Mouse (Mus musculus): ENCODE data around the gene Stim1. TPM values are rescaled to one million over a fixed set of nuclear protein-coding genes. Genes with fewer than 3 reads are reported as not detected.
A peak's percentile ranks its signal among the peaks of the same experiment; 100 is the strongest.

Stim1 gene
- total RNA-seq, 2 experiments from 2014 or later: 28.3 to 48.2 TPM

- no peak for ATAC-seq (replicated peaks; ENCODE audit: poor library complexity, severe bottlenecking)
Observed at GRCm38 (mm10) chr7:102292228-102292627, 24.6 kb downstream of the Stim1 start.

GRCm38 (mm10) chr7:102293234-102293633, 25.6 kb downstream of the Stim1 start:
- no peak for ATAC-seq (replicated peaks; ENCODE audit: poor library complexity, severe bottlenecking)

- no peak for ATAC-seq (replicated peaks; ENCODE audit: poor library complexity, severe bottlenecking)
Observed at GRCm38 (mm10) chr7:102300761-102301160, 33.2 kb downstream of the Stim1 start.

- ATAC-seq (replicated peaks; ENCODE audit: poor library complexity, severe bottlenecking): peak; percentile 52
Observed at GRCm38 (mm10) chr7:102302471-102302870, 34.9 kb downstream of the Stim1 start.

- ATAC-seq (replicated peaks; ENCODE audit: poor library complexity, severe bottlenecking): no peak
Observed at GRCm38 (mm10) chr7:102305596-102305995, 38.0 kb downstream of the Stim1 start.

GRCm38 (mm10) chr7:102310266-102310665, 42.7 kb downstream of the Stim1 start:
- no peak for ATAC-seq (replicated peaks; ENCODE audit: poor library complexity, severe bottlenecking)

- ATAC-seq (replicated peaks; ENCODE audit: poor library complexity, severe bottlenecking): no peak
Observed at GRCm38 (mm10) chr7:102310821-102311220, 43.2 kb downstream of the Stim1 start.

- peak; percentile 87 for ATAC-seq (replicated peaks; ENCODE audit: poor library complexity, severe bottlenecking)
Observed at GRCm38 (mm10) chr7:102312840-102313534, 45.4 kb downstream of the Stim1 start.

- ATAC-seq (replicated peaks; ENCODE audit: poor library complexity, severe bottlenecking): 0 out of 2 replicates have a peak, but pooled peaks have one; percentile 3
Observed at GRCm38 (mm10) chr7:102313535-102313863, 45.9 kb downstream of the Stim1 start.

GRCm38 (mm10) chr7:102314107-102314506, 46.5 kb downstream of the Stim1 start:
- peak; percentile 30 for ATAC-seq (replicated peaks; ENCODE audit: poor library complexity, severe bottlenecking)

GRCm38 (mm10) chr7:102314908-102315307, 47.3 kb downstream of the Stim1 start:
- ATAC-seq (replicated peaks; ENCODE audit: poor library complexity, severe bottlenecking): no peak

- ATAC-seq (replicated peaks; ENCODE audit: poor library complexity, severe bottlenecking): no peak
Observed at GRCm38 (mm10) chr7:102315435-102315834, 47.8 kb downstream of the Stim1 start.

GRCm38 (mm10) chr7:102317583-102318168, 50.1 kb downstream of the Stim1 start:
- peak; percentile 73 for ATAC-seq (replicated peaks; ENCODE audit: poor library complexity, severe bottlenecking)

GRCm38 (mm10) chr7:102322137-102322536, 54.5 kb downstream of the Stim1 start:
- no peak for ATAC-seq (replicated peaks; ENCODE audit: poor library complexity, severe bottlenecking)

- ATAC-seq (replicated peaks; ENCODE audit: poor library complexity, severe bottlenecking): no peak
Observed at GRCm38 (mm10) chr7:102326323-102326722, 58.7 kb downstream of the Stim1 start.

- no peak for ATAC-seq (replicated peaks; ENCODE audit: poor library complexity, severe bottlenecking)
Observed at GRCm38 (mm10) chr7:102330270-102330669, 62.7 kb downstream of the Stim1 start.

GRCm38 (mm10) chr7:102331476-102331875, 63.9 kb downstream of the Stim1 start:
- ATAC-seq (replicated peaks; ENCODE audit: poor library complexity, severe bottlenecking): no peak

GRCm38 (mm10) chr7:102333741-102334140, 66.1 kb downstream of the Stim1 start:
- ATAC-seq (replicated peaks; ENCODE audit: poor library complexity, severe bottlenecking): 0 out of 2 replicates have a peak, but pooled peaks have one; percentile 27

GRCm38 (mm10) chr7:102337326-102337725, 69.7 kb downstream of the Stim1 start:
- ATAC-seq (replicated peaks; ENCODE audit: poor library complexity, severe bottlenecking): no peak

GRCm38 (mm10) chr7:102337898-102338297, 70.3 kb downstream of the Stim1 start:
- peak; percentile 90 for ATAC-seq (replicated peaks; ENCODE audit: poor library complexity, severe bottlenecking)

- ATAC-seq (replicated peaks; ENCODE audit: poor library complexity, severe bottlenecking): no peak
Observed at GRCm38 (mm10) chr7:102338956-102339355, 71.3 kb downstream of the Stim1 start.

- no peak for ATAC-seq (replicated peaks; ENCODE audit: poor library complexity, severe bottlenecking)
Observed at GRCm38 (mm10) chr7:102345893-102346292, 78.3 kb downstream of the Stim1 start.
